Mouse (Mus musculus) liver, postnatal 0 days (tissue): ENCODE data around the gene Myod1.

Experiments
- CTCF ChIP-seq: sonication (generic); IDR thresholded peaks from 2 replicates; pipeline ENCODE4 v1.5.1; 2016; ENCODE audit warnings: antibody characterized with exemption, low read depth
- EP300 ChIP-seq: IDR thresholded peaks from 2 replicates; pipeline ENCODE4 v1.6.1; 2016; ENCODE audit warnings: antibody characterized with exemption, low read depth, mild to moderate bottlenecking

DNA sequence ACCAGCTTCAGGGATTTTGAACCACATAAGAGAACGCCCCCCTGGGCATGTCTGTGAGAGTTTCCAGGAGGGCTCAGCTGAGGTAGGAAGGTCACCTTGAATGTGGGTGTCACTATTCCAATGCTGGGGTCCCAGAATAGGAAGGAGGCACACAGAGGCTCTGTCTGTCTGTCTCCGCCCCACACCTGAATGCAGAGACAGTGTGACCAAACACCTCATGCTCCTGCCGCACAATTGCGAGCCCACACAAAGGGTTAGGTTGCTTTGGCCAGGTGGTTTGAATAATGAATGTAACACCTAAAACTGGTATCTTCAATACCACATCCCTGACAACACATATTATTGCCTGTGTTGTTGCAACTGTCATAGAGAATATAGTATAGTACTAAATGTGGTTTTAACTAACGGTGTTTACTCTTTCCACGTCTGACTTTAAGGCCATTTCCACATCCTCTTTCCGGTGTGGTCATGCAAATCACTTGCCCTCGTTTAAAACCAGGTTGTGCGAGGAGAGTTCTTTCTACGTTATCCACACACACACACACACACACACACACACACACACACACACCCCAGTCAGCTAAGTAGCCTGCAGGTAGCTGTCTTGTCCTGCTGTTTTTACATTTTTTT is 13.3 kb downstream of the Myod1 start:
- TF ChIP-seq EP300 (no peak), CTCF (no peak)
